Mouse (Mus musculus): ENCODE data around the gene Cenpv.
A peak's percentile ranks its signal among the peaks of the same experiment; 100 is the strongest.

Cenpv gene

GRCm38 (mm10) chr11:62539089-62539890 is at the start of gene Cenpv:
TSS of gene Cenpv (minus strand) at chr11:62539261.
- peak; percentile 51 to 67 for DNase-seq (ENCODE audit: low spot score in 2 of 2)

GRCm38 (mm10) chr11:62587034-62587433 is 48.0 kb upstream of the Cenpv start:
- no peak for DNase-seq (ENCODE audit: low spot score in 2 of 2)

- no peak for DNase-seq (ENCODE audit: low spot score in 2 of 2)
Observed at GRCm38 (mm10) chr11:62584671-62585206, 45.7 kb upstream of the Cenpv start.

- DNase-seq (ENCODE audit: low spot score in 2 of 2) = no peak
Observed at GRCm38 (mm10) chr11:62583031-62583430, 44.0 kb upstream of the Cenpv start.

GRCm38 (mm10) chr11:62576530-62577152 is 37.6 kb upstream of the Cenpv start:
- peak; percentile 34 to 49 for DNase-seq (ENCODE audit: low spot score in 2 of 2)

GRCm38 (mm10) chr11:62575659-62576438 is 36.8 kb upstream of the Cenpv start:
- peak; percentile 27 to 42 for DNase-seq (ENCODE audit: low spot score in 2 of 2)

GRCm38 (mm10) chr11:62575297-62575658 is 36.2 kb upstream of the Cenpv start:
- peak; percentile 77 to 86 for DNase-seq (ENCODE audit: low spot score in 2 of 2)

GRCm38 (mm10) chr11:62574703-62575085 is 35.6 kb upstream of the Cenpv start:
- no peak for DNase-seq (ENCODE audit: low spot score in 2 of 2)

GRCm38 (mm10) chr11:62573959-62574702 is 35.1 kb upstream of the Cenpv start, which contains the start of gene Trpv2:
TSS of gene Trpv2 (plus strand) at chr11:62574486.
- peak in 1 of 2 experiments; percentile 23 for DNase-seq (ENCODE audit: low spot score in 2 of 2)

GRCm38 (mm10) chr11:62568300-62568699 is 29.2 kb upstream of the Cenpv start:
- no peak for DNase-seq (ENCODE audit: low spot score in 2 of 2)

- no peak for DNase-seq (ENCODE audit: low spot score in 2 of 2)
Observed at GRCm38 (mm10) chr11:62566211-62566610, 27.1 kb upstream of the Cenpv start.

GRCm38 (mm10) chr11:62565747-62566146 is 26.7 kb upstream of the Cenpv start:
- DNase-seq (ENCODE audit: low spot score in 2 of 2) = no peak

- no peak for DNase-seq (ENCODE audit: low spot score in 2 of 2)
Observed at GRCm38 (mm10) chr11:62563590-62563989, 24.5 kb upstream of the Cenpv start.

- no peak for DNase-seq (ENCODE audit: low spot score in 2 of 2)
Observed at GRCm38 (mm10) chr11:62560463-62561016, 21.5 kb upstream of the Cenpv start.

- no peak for DNase-seq (ENCODE audit: low spot score in 2 of 2)
Observed at GRCm38 (mm10) chr11:62558961-62559646, 20.0 kb upstream of the Cenpv start.

GRCm38 (mm10) chr11:62558152-62558551 is 19.1 kb upstream of the Cenpv start:
- no peak for DNase-seq (ENCODE audit: low spot score in 2 of 2)

GRCm38 (mm10) chr11:62557205-62557604 is 18.1 kb upstream of the Cenpv start:
- DNase-seq (ENCODE audit: low spot score in 2 of 2) = no peak

- no peak for DNase-seq (ENCODE audit: low spot score in 2 of 2)
Observed at GRCm38 (mm10) chr11:62555896-62556412, 16.9 kb upstream of the Cenpv start.

- no peak for DNase-seq (ENCODE audit: low spot score in 2 of 2)
Observed at GRCm38 (mm10) chr11:62554934-62555517, 16.0 kb upstream of the Cenpv start.

Data from spleen, postnatal 14 days (tissue).